Mouse (Mus musculus): ENCODE data around the gene Lclat1. TPM values are rescaled to one million over a fixed set of nuclear protein-coding genes. Genes with fewer than 3 reads are reported as not detected.

The Lclat1 gene
- polyA plus RNA-seq, 1 experiment from 2014 or later, result 24.9 TPM

- ATAC-seq (ENCODE audit: low FRiP score, low TSS enrichment), result no peak
- Histone ChIP-seq H3K27me3 (ENCODE audit: control insufficient read depth, insufficient read depth, low read length) (no peaks in the 10 kb centered on the region), H3K9me3 (ENCODE audit: control insufficient read depth, low read length) (no peaks in the 10 kb centered on the region), H3K4me1 (ENCODE audit: control insufficient read depth, insufficient read depth, low read length) (peaks cover 20% of the 10 kb centered on the region; the same call in 1 of the 2 replicates), H3K27ac (ENCODE audit: low read depth, low read length) (peak overlapping the region; percentile 25; the same call in 1 of the 2 replicates), H3K4me3 (ENCODE audit: low read length) (no peak overlapping the region), H3K36me3 (ENCODE audit: control insufficient read depth, insufficient read depth, low read length) (no peaks in the 10 kb centered on the region), H3K4me2 (replicated peaks; ENCODE audit: low read depth, low read length) (no peak overlapping the region), H3K9ac (ENCODE audit: low read depth, low read length) (no peak overlapping the region)
- WGBS, result 47% methylated on average over 11 of the region's 11 CpGs
Observed at GRCm38 (mm10) chr17:73067423-73067822, 40.4 kb upstream of the Lclat1 start.

DNA sequence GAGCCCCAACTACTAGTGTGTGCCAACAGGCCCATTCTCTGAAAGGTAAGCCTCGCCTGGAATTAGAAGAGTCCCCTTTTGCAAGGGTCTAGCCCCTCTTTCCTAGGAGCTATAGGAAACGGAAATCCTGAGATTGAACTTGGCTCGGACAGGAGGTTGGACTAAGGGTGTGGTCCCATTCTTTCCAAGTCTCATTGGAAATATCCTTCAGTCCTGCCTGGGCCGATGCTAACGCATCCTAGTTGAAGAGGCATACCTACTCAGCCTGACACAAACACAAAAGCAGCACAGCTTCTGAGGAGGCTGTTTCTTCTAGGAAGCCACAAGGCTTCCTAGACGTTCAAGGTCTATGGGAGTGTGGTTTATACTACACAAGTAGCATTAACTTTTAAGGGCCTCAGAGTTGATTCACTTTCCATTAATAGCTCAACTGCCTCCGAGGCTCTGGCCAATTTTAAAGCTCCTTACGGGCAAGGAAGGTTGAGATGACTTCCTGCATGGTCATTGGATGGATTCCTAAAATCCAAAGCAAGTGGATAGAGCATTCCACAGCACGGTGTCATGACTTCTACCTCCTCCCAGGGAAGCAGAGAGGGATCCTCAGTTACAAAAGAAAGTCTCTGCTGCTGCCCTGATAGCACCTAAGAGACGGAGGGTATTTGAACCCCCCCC lies 39.3 kb upstream of the Lclat1 start:
- Histone ChIP-seq H3K9ac (ENCODE audit: low read depth, low read length) (no peak overlapping the region), H3K27ac (ENCODE audit: low read depth, low read length) (peak overlapping the region; percentile 42; the same call in 1 of the 2 replicates), H3K4me1 (ENCODE audit: control insufficient read depth, insufficient read depth, low read length) (peaks cover 23% of the 10 kb centered on the region; the same call in 1 of the 2 replicates), H3K36me3 (ENCODE audit: control insufficient read depth, insufficient read depth, low read length) (no peaks in the 10 kb centered on the region), H3K4me2 (replicated peaks; ENCODE audit: low read depth, low read length) (no peak overlapping the region), H3K4me3 (ENCODE audit: low read length) (no peak overlapping the region), H3K27me3 (ENCODE audit: control insufficient read depth, insufficient read depth, low read length) (no peaks in the 10 kb centered on the region), H3K9me3 (ENCODE audit: control insufficient read depth, low read length) (no peaks in the 10 kb centered on the region)
- WGBS, result 83% methylated on average over 10 of the region's 10 CpGs
- no peak for ATAC-seq (ENCODE audit: low FRiP score, low TSS enrichment)

DNA sequence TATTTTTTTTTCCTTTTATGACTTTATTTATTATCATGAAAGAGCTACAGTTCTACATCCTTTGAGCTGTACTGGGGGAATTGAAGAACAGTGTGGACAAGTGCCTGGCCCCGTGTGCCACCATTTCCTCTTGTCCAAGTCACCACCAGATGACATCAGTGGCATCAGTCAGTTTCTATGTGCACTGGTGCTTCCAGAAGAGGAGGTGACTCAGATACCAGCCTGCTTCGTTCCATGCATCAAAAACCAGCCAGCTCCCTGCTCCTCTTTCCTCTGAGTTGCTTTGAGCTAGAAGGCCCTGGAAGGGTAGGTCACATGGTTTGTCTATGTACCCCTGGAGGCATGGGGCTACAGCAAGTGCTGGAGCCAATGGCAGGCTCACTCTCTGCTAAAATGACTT lies 37.3 kb upstream of the Lclat1 start:
- no peaks in the 10 kb centered on the region for H3K36me3 ChIP-seq (ENCODE audit: control insufficient read depth, insufficient read depth, low read length)
- H3K4me2 ChIP-seq (replicated peaks; ENCODE audit: low read depth, low read length), result no peak overlapping the region
- H3K27ac ChIP-seq (ENCODE audit: low read depth, low read length), result peak overlapping the region; percentile 88
- no peak overlapping the region for H3K9ac ChIP-seq (ENCODE audit: low read depth, low read length)
- H3K27me3 ChIP-seq (ENCODE audit: control insufficient read depth, insufficient read depth, low read length), result no peaks in the 10 kb centered on the region
- no peak for ATAC-seq (ENCODE audit: low FRiP score, low TSS enrichment)
- H3K4me1 ChIP-seq (ENCODE audit: control insufficient read depth, insufficient read depth, low read length), result peaks cover 23% of the 10 kb centered on the region; the same call in 1 of the 2 replicates
- H3K9me3 ChIP-seq (ENCODE audit: control insufficient read depth, low read length), result no peaks in the 10 kb centered on the region
- H3K4me3 ChIP-seq (ENCODE audit: low read length), result no peak overlapping the region
- 68% methylated on average over 2 of the region's 2 CpGs for WGBS

DNA sequence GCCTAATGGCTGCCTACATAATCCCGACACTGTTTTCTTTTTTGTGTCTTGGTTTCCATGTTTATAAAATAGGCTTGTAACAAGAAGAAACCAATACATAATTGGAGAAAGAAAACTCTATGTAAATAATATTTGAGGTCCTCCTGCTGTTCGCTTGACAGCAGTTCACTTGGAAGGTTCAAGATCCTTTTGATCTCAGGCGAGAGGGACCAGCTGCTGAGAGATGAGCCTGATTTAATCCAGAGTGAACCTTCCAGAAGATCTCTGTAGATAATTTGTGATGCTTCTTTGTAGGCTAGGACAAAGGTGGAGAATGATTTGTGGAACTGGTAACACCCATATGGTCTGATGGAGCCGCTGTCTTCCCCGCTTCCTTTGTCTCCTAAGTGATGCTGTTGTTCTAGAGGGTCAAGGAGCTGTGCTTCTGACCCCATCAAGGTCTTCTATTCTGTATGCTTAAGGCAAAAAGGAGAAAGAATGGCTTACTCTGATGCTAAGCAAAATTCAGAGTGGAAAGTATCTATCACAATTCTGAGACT lies 36.0 kb upstream of the Lclat1 start:
- peak; percentile 37 for ATAC-seq (ENCODE audit: low FRiP score, low TSS enrichment)
- Histone ChIP-seq H3K4me3 (ENCODE audit: low read length) (no peak overlapping the region), H3K27me3 (ENCODE audit: control insufficient read depth, insufficient read depth, low read length) (no peaks in the 10 kb centered on the region), H3K4me1 (ENCODE audit: control insufficient read depth, insufficient read depth, low read length) (peaks cover 28% of the 10 kb centered on the region; the same call in 1 of the 2 replicates), H3K9me3 (ENCODE audit: control insufficient read depth, low read length) (no peaks in the 10 kb centered on the region), H3K4me2 (replicated peaks; ENCODE audit: low read depth, low read length) (no peak overlapping the region), H3K9ac (ENCODE audit: low read depth, low read length) (no peak overlapping the region), H3K36me3 (ENCODE audit: control insufficient read depth, insufficient read depth, low read length) (no peaks in the 10 kb centered on the region), H3K27ac (ENCODE audit: low read depth, low read length) (peak overlapping the region; percentile 84)
- WGBS, result 32% methylated on average over 5 of the region's 5 CpGs

- Histone ChIP-seq H3K4me2 (replicated peaks; ENCODE audit: low read depth, low read length) (no peak overlapping the region), H3K27ac (ENCODE audit: low read depth, low read length) (peak overlapping the region; percentile 84), H3K36me3 (ENCODE audit: control insufficient read depth, insufficient read depth, low read length) (no peaks in the 10 kb centered on the region), H3K4me3 (ENCODE audit: low read length) (no peak overlapping the region), H3K9ac (ENCODE audit: low read depth, low read length) (no peak overlapping the region), H3K9me3 (ENCODE audit: control insufficient read depth, low read length) (no peaks in the 10 kb centered on the region), H3K27me3 (ENCODE audit: control insufficient read depth, insufficient read depth, low read length) (no peaks in the 10 kb centered on the region), H3K4me1 (ENCODE audit: control insufficient read depth, insufficient read depth, low read length) (peaks cover 31% of the 10 kb centered on the region; the same call in 1 of the 2 replicates)
- peak; percentile 93 for ATAC-seq (ENCODE audit: low FRiP score, low TSS enrichment)
- whole genome bisulfite sequencing, result 19% methylated on average over 8 of the region's 8 CpGs
Observed at GRCm38 (mm10) chr17:73072286-73072685, 35.5 kb upstream of the Lclat1 start.

DNA sequence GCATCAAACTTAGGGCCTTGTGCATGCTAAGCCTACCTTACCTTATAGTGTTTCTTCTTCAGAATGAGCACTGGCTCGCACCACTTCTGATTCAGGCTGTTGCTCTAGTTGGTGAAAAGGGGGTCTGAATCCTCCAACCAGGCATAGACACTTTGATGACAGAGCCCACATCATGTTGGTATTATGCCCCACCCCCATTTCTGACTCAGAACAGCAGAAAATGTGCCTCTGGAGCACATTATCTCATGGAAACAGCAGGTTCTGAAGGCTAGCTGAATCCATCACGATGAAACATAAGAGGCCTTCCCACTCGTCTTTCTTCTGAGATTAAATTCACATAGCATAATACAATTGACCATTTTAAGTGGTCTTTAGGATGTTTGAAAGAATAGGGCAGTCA lies 33.2 kb upstream of the Lclat1 start:
- Histone ChIP-seq H3K27ac (ENCODE audit: low read depth, low read length) (peak overlapping the region; percentile 14; the same call in 1 of the 2 replicates), H3K27me3 (ENCODE audit: control insufficient read depth, insufficient read depth, low read length) (no peaks in the 10 kb centered on the region), H3K9me3 (ENCODE audit: control insufficient read depth, low read length) (no peaks in the 10 kb centered on the region), H3K9ac (ENCODE audit: low read depth, low read length) (no peak overlapping the region), H3K4me2 (replicated peaks; ENCODE audit: low read depth, low read length) (no peak overlapping the region), H3K36me3 (ENCODE audit: control insufficient read depth, insufficient read depth, low read length) (no peaks in the 10 kb centered on the region), H3K4me3 (ENCODE audit: low read length) (no peak overlapping the region), H3K4me1 (ENCODE audit: control insufficient read depth, insufficient read depth, low read length) (peaks cover 25% of the 10 kb centered on the region; the same call in 1 of the 2 replicates)
- WGBS, result 77% methylated on average over 3 of the region's 3 CpGs
- no peak for ATAC-seq (ENCODE audit: low FRiP score, low TSS enrichment)

GRCm38 (mm10) chr17:73075238-73075890 lies 32.4 kb upstream of the Lclat1 start:
- H3K9me3 ChIP-seq (ENCODE audit: control insufficient read depth, low read length), result no peaks in the 10 kb centered on the region
- ATAC-seq (ENCODE audit: low FRiP score, low TSS enrichment), result no peak
- H3K27me3 ChIP-seq (ENCODE audit: control insufficient read depth, insufficient read depth, low read length), result no peaks in the 10 kb centered on the region
- peaks cover 25% of the 10 kb centered on the region; the same call in 1 of the 2 replicates for H3K4me1 ChIP-seq (ENCODE audit: control insufficient read depth, insufficient read depth, low read length)
- H3K27ac ChIP-seq (ENCODE audit: low read depth, low read length), result peak overlapping the region; percentile 14; the same call in 1 of the 2 replicates
- H3K36me3 ChIP-seq (ENCODE audit: control insufficient read depth, insufficient read depth, low read length), result no peaks in the 10 kb centered on the region
- H3K9ac ChIP-seq (ENCODE audit: low read depth, low read length), result no peak overlapping the region
- no peak overlapping the region for H3K4me3 ChIP-seq (ENCODE audit: low read length)
- no peak overlapping the region for H3K4me2 ChIP-seq (replicated peaks; ENCODE audit: low read depth, low read length)
- WGBS, result 56% methylated on average over 9 of the region's 9 CpGs

- Histone ChIP-seq H3K9ac (ENCODE audit: low read depth, low read length) (no peak overlapping the region), H3K4me1 (ENCODE audit: control insufficient read depth, insufficient read depth, low read length) (peaks cover 11% of the 10 kb centered on the region; the same call in 1 of the 2 replicates), H3K27ac (ENCODE audit: low read depth, low read length) (no peak overlapping the region), H3K36me3 (ENCODE audit: control insufficient read depth, insufficient read depth, low read length) (no peaks in the 10 kb centered on the region), H3K27me3 (ENCODE audit: control insufficient read depth, insufficient read depth, low read length) (no peaks in the 10 kb centered on the region), H3K4me2 (replicated peaks; ENCODE audit: low read depth, low read length) (no peak overlapping the region), H3K9me3 (ENCODE audit: control insufficient read depth, low read length) (no peaks in the 10 kb centered on the region), H3K4me3 (ENCODE audit: low read length) (no peak overlapping the region)
- 90% methylated on average over 3 of the region's 3 CpGs for WGBS
- ATAC-seq (ENCODE audit: low FRiP score, low TSS enrichment), result no peak
Observed at GRCm38 (mm10) chr17:73077638-73078037, 30.1 kb upstream of the Lclat1 start.

Data from kidney, embryonic 14.5 days (tissue).